Mouse (Mus musculus) testis, adult 2 months (tissue): ENCODE results near the gene Rasgrf2. TPM values are rescaled to one million over a fixed set of nuclear protein-coding genes. Genes with fewer than 3 reads are reported as not detected.

ENCODE experiments used
- H3K27ac ChIP-seq: fragments of 200-500 bp; 2 replicates; pipeline ENCODE4 v1.5.1; 2012; ENCODE audit warnings: low read depth, low read length; ENCODE audit not compliant: control insufficient read depth, insufficient read depth
- H3K27me3 ChIP-seq: fragments of 200-500 bp; 2 replicates; pipeline ENCODE4 v1.6.1; 2012; ENCODE audit warnings: mild to moderate bottlenecking, low read length, moderate library complexity; ENCODE audit not compliant: control insufficient read depth, insufficient read depth
- H3K36me3 ChIP-seq: fragments of 200-500 bp; 2 replicates; pipeline ENCODE4 v1.6.1; 2012; ENCODE audit warnings: mild to moderate bottlenecking, low read length; ENCODE audit not compliant: control insufficient read depth, insufficient read depth
- H3K4me1 ChIP-seq: fragments of 200-500 bp; 2 replicates; pipeline ENCODE4 v1.6.1; 2012; ENCODE audit warnings: low read length; ENCODE audit not compliant: control insufficient read depth, insufficient read depth
- H3K4me3 ChIP-seq: fragments of 200-500 bp; 2 replicates; pipeline ENCODE4 v1.5.1; 2012; ENCODE audit warnings: low read depth, mild to moderate bottlenecking, low read length, moderate library complexity, mixed read lengths; ENCODE audit not compliant: control insufficient read depth
- CTCF ChIP-seq: fragments of 200-500 bp; IDR thresholded peaks from 2 replicates; pipeline ENCODE4 v1.5.1; 2012; ENCODE audit warnings: low read depth, mild to moderate bottlenecking, inconsistent platforms, low read length, moderate library complexity; ENCODE audit not compliant: control insufficient read depth, insufficient read depth, insufficient replicate concordance
- POLR2A ChIP-seq: fragments of 200-500 bp; IDR thresholded peaks from 2 replicates; pipeline ENCODE4 v1.6.1; 2012; ENCODE audit warnings: low read depth, mild to moderate bottlenecking, inconsistent platforms, low read length, moderate library complexity; ENCODE audit not compliant: control insufficient read depth
- polyA plus RNA-seq: library from polyadenylated mRNA; depleted of rRNA; stranded (reverse); fragments of >200 nt; gene quantifications from 2 replicates; pipeline ENCODE4 v1.2.3, GENCODE M21; 2012

Rasgrf2 gene
- polyA plus RNA-seq, 1 experiment: 0.57 TPM

DNA sequence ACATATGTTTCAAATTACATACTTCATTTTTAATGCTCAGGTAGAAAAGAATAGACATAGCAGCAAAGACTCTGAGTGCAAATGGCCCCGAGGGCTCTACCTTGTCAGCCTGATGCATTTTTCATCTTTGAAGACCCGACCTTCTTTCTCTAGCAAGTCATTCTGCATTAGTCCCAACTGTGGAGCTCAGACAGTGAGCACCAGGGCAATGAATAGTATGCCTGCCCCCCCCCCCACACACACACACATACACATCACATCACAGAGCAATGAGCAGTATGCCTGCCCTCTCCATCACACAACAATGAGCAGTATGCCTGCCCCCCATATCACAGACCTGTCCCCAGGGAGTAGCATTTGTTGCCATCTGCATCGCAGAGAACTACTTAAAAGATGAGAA is 80.2 kb downstream of the Rasgrf2 start:
- no peak overlapping the region for H3K27ac ChIP-seq
- no peaks in the 10 kb centered on the region for H3K27me3 ChIP-seq
- H3K4me1 ChIP-seq: no peaks in the 10 kb centered on the region
- H3K36me3 ChIP-seq: no peaks in the 10 kb centered on the region
- no peak for TF ChIP-seq CTCF
- TF ChIP-seq POLR2A: no peak
- no peak overlapping the region for H3K4me3 ChIP-seq

DNA sequence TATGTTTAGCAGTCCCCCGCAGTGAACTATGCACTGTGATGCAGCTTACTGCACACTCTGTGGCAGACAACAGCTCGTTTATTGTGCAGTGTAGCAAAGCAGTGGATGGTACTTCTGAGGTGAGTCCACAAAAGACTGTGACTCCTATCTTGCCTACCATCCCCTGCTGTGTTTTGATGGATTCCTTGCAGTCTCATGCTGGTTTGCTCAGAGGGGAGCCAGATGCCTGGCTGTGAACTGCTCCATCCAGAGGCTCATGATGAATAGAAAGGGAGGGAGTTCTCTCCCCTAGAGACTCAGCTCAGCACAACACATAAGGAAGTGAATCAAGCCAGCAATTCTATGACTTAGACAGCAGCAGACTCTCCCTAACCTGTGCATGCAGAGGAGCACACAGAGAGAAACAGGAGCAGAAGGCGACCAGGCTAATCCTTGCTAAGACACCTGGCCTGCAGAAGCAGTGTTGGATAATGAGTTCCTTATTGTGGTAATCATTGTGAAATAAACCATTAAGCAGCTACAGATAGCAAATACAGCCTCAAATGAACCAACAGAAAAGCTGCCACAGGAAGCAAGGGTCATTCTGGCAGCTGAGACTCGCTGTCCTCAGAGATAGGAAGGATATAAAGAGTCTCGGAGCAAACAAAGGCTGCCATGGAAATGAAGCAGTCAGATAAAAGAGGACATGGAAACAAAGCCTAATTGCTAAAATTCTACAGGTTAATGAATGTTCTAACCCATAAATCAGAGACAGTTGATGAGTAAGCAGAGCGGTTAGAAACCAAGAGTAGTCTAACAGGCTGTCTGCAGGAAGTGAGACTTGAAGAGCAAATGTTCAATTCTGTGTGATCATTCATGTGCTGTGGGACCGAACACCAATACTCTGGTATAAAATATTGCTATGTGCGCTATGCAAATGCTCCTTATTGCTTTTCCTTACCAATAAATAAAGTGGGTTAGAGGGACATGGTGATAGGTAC is 89.6 kb downstream of the Rasgrf2 start:
- TF ChIP-seq POLR2A (no peak), CTCF (no peak)
- no peak overlapping the region for H3K4me3 ChIP-seq
- no peaks in the 10 kb centered on the region for H3K27me3 ChIP-seq
- no peaks in the 10 kb centered on the region for H3K4me1 ChIP-seq
- no peaks in the 10 kb centered on the region for H3K36me3 ChIP-seq
- no peak overlapping the region for H3K27ac ChIP-seq

DNA sequence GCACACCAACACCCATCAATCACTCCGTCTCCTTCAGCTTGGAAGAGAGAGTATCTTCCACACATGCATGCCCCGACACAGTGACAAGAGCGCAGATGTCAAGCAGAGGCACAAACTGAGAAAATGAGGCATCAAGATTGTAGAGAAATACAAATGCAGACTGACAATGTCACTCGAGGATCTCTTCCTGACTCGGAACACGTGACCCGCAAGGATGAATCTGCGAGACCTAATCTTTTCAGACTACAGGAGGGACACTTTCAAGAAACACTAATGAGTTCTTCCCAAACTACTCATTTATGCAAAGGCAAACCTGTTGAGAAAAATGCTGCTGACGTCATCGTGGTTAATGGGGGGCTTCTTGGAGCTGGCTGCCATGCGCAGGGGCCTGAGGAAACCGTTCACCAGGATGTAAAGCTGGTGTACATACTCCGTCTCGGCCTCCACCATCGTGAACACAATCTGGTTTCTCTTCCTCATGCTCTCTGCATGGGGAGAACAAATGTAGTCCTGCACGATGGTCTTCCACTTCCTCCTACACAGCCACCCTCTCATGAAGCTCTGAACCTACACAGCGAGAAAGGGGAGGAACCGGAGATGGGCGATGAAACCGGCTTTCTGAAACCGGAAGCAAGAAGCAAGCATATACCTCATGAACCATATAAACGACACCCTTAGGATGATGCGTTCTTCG is 100.9 kb downstream of the Rasgrf2 start:
- H3K27me3 ChIP-seq: no peaks in the 10 kb centered on the region
- no peak for TF ChIP-seq CTCF
- no peak for TF ChIP-seq POLR2A
- peak overlapping the region; percentile 31 for H3K4me3 ChIP-seq
- H3K36me3 ChIP-seq: no peaks in the 10 kb centered on the region
- H3K4me1 ChIP-seq: no peaks in the 10 kb centered on the region; the same call in 1 of the 2 replicates
- no peak overlapping the region for H3K27ac ChIP-seq

DNA sequence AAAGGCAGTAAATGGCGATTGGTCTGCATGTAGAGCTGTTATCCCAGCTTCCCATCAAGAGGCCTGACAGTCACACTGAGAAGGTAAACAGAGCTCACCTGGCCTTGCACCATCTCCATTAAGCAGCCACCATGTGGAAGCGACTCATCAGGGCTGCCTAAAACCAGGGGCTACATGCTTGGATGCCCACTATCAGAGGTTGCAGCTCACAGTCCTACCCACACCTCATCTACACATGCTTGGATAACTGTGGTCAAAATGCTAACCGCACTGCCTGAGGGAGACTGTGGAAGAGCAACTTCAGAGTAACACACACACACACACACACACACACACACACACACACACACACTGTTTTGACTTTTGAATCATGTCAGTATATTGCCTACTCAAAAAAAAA is 101.8 kb downstream of the Rasgrf2 start:
- Histone ChIP-seq H3K27ac (no peak overlapping the region), H3K36me3 (no peaks in the 10 kb centered on the region), H3K4me1 (no peaks in the 10 kb centered on the region; the same call in 1 of the 2 replicates), H3K27me3 (no peaks in the 10 kb centered on the region), H3K4me3 (no peak overlapping the region)
- TF ChIP-seq CTCF: no peak
- no peak for TF ChIP-seq POLR2A

DNA sequence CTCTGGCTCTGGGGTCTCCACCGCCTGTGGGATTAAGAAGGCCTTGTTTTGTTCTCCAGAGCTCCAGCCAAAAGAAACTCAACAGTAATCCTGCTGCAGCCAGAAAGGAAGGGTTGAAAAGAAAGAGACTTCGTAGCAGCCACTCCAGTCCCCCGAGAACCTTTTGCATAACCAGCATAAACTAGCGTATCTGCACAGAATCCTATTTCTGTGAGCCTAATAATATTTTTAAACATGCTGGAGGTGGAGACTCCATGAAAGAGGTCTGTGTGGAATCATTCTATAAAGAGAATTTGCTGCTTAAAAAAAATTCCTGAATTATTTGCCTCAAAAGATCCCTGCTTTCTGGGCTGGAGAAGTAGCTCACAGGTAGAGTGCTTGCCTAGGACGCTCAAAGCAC is 103.5 kb downstream of the Rasgrf2 start:
- Histone ChIP-seq H3K27ac (no peak overlapping the region), H3K27me3 (no peaks in the 10 kb centered on the region), H3K4me1 (no peaks in the 10 kb centered on the region; the same call in 1 of the 2 replicates), H3K36me3 (no peaks in the 10 kb centered on the region), H3K4me3 (no peak overlapping the region)
- TF ChIP-seq CTCF (no peak), POLR2A (no peak)

DNA sequence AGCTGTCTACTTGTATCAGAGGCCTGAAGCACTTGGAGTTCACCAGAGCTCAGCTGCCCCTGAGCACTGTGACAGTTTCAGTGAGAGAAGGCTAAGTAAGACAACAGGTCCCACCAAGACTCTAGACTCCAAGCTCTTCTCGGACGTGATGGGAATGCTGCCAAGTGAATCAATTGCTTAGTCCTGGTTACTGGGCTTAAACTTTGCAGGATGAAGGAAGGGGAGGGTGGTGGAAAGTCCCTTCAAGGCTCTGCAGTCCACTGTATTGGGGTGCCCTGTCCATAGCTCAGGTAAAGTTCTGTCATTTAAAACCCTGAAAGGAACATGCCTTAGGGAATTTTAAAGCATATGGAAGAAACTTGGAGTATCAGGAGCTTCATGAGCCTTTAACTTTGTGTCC is 104.8 kb downstream of the Rasgrf2 start:
- H3K36me3 ChIP-seq: no peaks in the 10 kb centered on the region
- no peak overlapping the region for H3K27ac ChIP-seq
- no peak for TF ChIP-seq POLR2A
- TF ChIP-seq CTCF: no peak
- no peak overlapping the region for H3K4me3 ChIP-seq
- H3K27me3 ChIP-seq: no peaks in the 10 kb centered on the region
- H3K4me1 ChIP-seq: no peaks in the 10 kb centered on the region; the same call in 1 of the 2 replicates

DNA sequence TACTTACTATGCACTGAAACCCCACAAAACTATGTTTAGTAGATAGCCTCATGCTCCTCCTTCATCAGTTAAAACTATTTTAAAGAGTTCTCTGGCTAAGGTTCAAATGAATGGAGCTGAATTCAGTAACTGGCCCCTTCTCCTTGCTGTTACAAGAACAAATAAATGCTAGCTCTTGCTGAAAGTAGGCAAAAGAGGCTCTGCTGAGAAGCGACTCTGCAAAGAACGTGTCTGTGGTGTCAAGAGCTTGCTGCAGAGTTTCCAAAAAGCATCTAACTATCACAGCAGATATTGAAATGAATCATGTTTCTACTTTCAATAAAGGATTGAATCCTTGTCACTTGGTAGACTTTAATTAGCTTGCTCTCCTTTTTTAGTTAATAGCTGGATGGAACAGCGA is 106.3 kb downstream of the Rasgrf2 start:
- no peaks in the 10 kb centered on the region for H3K27me3 ChIP-seq
- H3K36me3 ChIP-seq: no peaks in the 10 kb centered on the region
- no peak overlapping the region for H3K27ac ChIP-seq
- H3K4me1 ChIP-seq: no peaks in the 10 kb centered on the region
- no peak overlapping the region for H3K4me3 ChIP-seq
- TF ChIP-seq CTCF (no peak), POLR2A (no peak)
